Mouse (Mus musculus) stomach, postnatal 0 days (tissue): ENCODE data around the gene Cln3. TPM values are rescaled to one million over a fixed set of nuclear protein-coding genes. Genes with fewer than 3 reads are reported as not detected.

ENCODE experiments used
- ATAC-seq: fragments of 200-750 bp; cut with Nextera tagmentation; 2 replicates; pipeline ENCODE4 v1.8.0; 2017; ENCODE audit not compliant: low FRiP score, low TSS enrichment
- DNase-seq: peaks from one replicate; pipeline ENCODE4 v3.0.0-alpha.2; 2016; ENCODE audit warnings: low spot score
- H3K27ac ChIP-seq: fragments of 300-500 bp; sonication (generic); replicated peaks from 2 replicates; pipeline ENCODE4 v1.5.1; 2014; ENCODE audit warnings: mild to moderate bottlenecking, control low read depth
- H3K27me3 ChIP-seq: fragments of 300-500 bp; sonication (generic); 2 replicates; pipeline ENCODE4 v1.6.1; 2014; ENCODE audit warnings: low read length; ENCODE audit not compliant: control insufficient read depth, insufficient read depth
- H3K36me3 ChIP-seq: fragments of 300-500 bp; sonication (generic); 2 replicates; pipeline ENCODE4 v1.6.1; 2014; ENCODE audit warnings: low read length, mixed read lengths; ENCODE audit not compliant: control insufficient read depth, insufficient read depth
- H3K4me1 ChIP-seq: fragments of 300-500 bp; sonication (generic); replicated peaks from 2 replicates; pipeline ENCODE4 v1.6.1; 2014; ENCODE audit warnings: antibody characterized with exemption; ENCODE audit not compliant: control insufficient read depth, insufficient read depth
- H3K4me2 ChIP-seq: fragments of 300-500 bp; sonication (generic); replicated peaks from 2 replicates; pipeline ENCODE4 v1.6.1; 2014; ENCODE audit warnings: low read depth, mild to moderate bottlenecking, control low read depth, moderate library complexity
- H3K4me3 ChIP-seq: fragments of 300-500 bp; sonication (generic); 2 replicates; pipeline ENCODE4 v1.5.1; 2014; ENCODE audit warnings: low read depth, low read length, control low read depth
- H3K9ac ChIP-seq: fragments of 300-500 bp; sonication (generic); 2 replicates; pipeline ENCODE4 v1.6.1; 2014; ENCODE audit warnings: mild to moderate bottlenecking, low read length, control low read depth, mixed read lengths
- H3K9me3 ChIP-seq: fragments of 300-500 bp; sonication (generic); 2 replicates; pipeline ENCODE4 v1.6.1; 2016; ENCODE audit warnings: low read length; ENCODE audit not compliant: control insufficient read depth
- CTCF ChIP-seq: IDR thresholded peaks from 2 replicates; pipeline ENCODE4 v1.5.1; 2016; ENCODE audit warnings: antibody characterized with exemption, low read depth, mild to moderate bottlenecking, moderate library complexity
- EP300 ChIP-seq: optimal IDR thresholded peaks from 2 replicates; pipeline ENCODE3; 2016; ENCODE audit warnings: antibody characterized with exemption
- WGBS: fragments of 180-500 bp; shearing (Covaris S2); extraction: QIAGEN DNeasy Blood & Tissue Kit; methylation state at CpG from one replicate; pipeline ENCODE4 v1.1.7; 2014; 5-methylcytosine and 5-hydroxymethylcytosine counted together
- polyA plus RNA-seq: library from polyadenylated mRNA; unstranded; fragments of >200 nt; fragmentation: Nextera tagmentation; extraction: Ambion mirVana; gene quantifications from 2 replicates; pipeline ENCODE4 v1.2.1, GENCODE M21; 2015

The Cln3 gene
- polyA plus RNA-seq, 1 experiment from 2014 or later, result 17.7 TPM

- WGBS, result 6% methylated on average over 16 of the region's 16 CpGs
- Histone ChIP-seq H3K9me3 (no peaks in the 10 kb centered on the region), H3K4me1 (no peaks in the 10 kb centered on the region), H3K27ac (no peak overlapping the region), H3K4me2 (peak overlapping the region; percentile 23; the same call in 1 of the 2 replicates), H3K9ac (peak overlapping the region; percentile 18; the same call in 1 of the 2 replicates), H3K4me3 (no peak overlapping the region), H3K27me3 (no peaks in the 10 kb centered on the region), H3K36me3 (no peaks in the 10 kb centered on the region)
- peak; percentile 70 for DNase-seq
- TF ChIP-seq CTCF, result peak; percentile 82
- TF ChIP-seq EP300, result no peak
- ATAC-seq, result peak; percentile 36; the same call in 1 of the 2 replicates
These were observed 2.2 kb upstream of the Cln3 start for GRCm38 (mm10) chr7:126587779-126588178.

GRCm38 (mm10) chr7:126586839-126587238 lies 1.2 kb upstream of the Cln3 start:
- no peak for DNase-seq
- no peak overlapping the region for H3K4me3 ChIP-seq
- H3K36me3 ChIP-seq, result no peaks in the 10 kb centered on the region
- ATAC-seq, result no peak
- H3K27ac ChIP-seq, result no peak overlapping the region
- no peaks in the 10 kb centered on the region for H3K4me1 ChIP-seq
- no peak for TF ChIP-seq EP300
- no peak for TF ChIP-seq CTCF
- H3K4me2 ChIP-seq, result no peak overlapping the region
- H3K9me3 ChIP-seq, result no peaks in the 10 kb centered on the region
- H3K27me3 ChIP-seq, result no peaks in the 10 kb centered on the region
- no peak overlapping the region for H3K9ac ChIP-seq
- 37% methylated on average over 8 of the region's 8 CpGs for WGBS

GRCm38 (mm10) chr7:126584506-126584977 lies 1.1 kb downstream of the Cln3 start, which contains the start of gene Apobr:
Gene Apobr (plus strand): TSS chr7:126584942.
- ATAC-seq (no peak), DNase-seq (no peak)
- TF ChIP-seq CTCF (no peak), EP300 (no peak)
- Histone ChIP-seq H3K4me1 (no peaks in the 10 kb centered on the region), H3K27me3 (no peaks in the 10 kb centered on the region), H3K4me2 (peak within 1 kb of the TSS; percentile 88), H3K36me3 (no peaks in the 10 kb centered on the region; the same call in 1 of the 2 replicates), H3K9me3 (no peaks in the 10 kb centered on the region), H3K9ac (peak within 1 kb of the TSS; percentile 71; the same call in 1 of the 2 replicates), H3K27ac (no peak within 1 kb of the TSS; the same call in 1 of the 2 replicates), H3K4me3 (peak within 1 kb of the TSS; percentile 53; the same call in 1 of the 2 replicates)
- 84% methylated on average over 8 of the region's 8 CpGs for WGBS

GRCm38 (mm10) chr7:126583761-126584160 lies 1.9 kb downstream of the Cln3 start:
- no peaks in the 10 kb centered on the region for H3K4me1 ChIP-seq
- TF ChIP-seq CTCF (0 out of 2 replicates have a peak, but pooled peaks have one; percentile 1), EP300 (no peak)
- peak overlapping the region; percentile 88 for H3K4me2 ChIP-seq
- peak overlapping the region; percentile 53 for H3K4me3 ChIP-seq
- peak overlapping the region; percentile 71 for H3K9ac ChIP-seq
- H3K36me3 ChIP-seq, result no peaks in the 10 kb centered on the region; the same call in 1 of the 2 replicates
- no peaks in the 10 kb centered on the region for H3K9me3 ChIP-seq
- no peaks in the 10 kb centered on the region for H3K27me3 ChIP-seq
- no peak for DNase-seq
- 49% methylated on average over 6 of the region's 6 CpGs for WGBS
- peak overlapping the region; percentile 92; the same call in 1 of the 2 replicates for H3K27ac ChIP-seq
- peak; percentile 13; the same call in 1 of the 2 replicates for ATAC-seq

- Histone ChIP-seq H3K27ac (peak overlapping the region; percentile 92), H3K27me3 (no peaks in the 10 kb centered on the region), H3K4me3 (peak overlapping the region; percentile 53), H3K4me2 (peak overlapping the region; percentile 88), H3K4me1 (no peaks in the 10 kb centered on the region), H3K9me3 (no peaks in the 10 kb centered on the region), H3K9ac (peak overlapping the region; percentile 71), H3K36me3 (no peaks in the 10 kb centered on the region; the same call in 1 of the 2 replicates)
- under 1% methylated on average over 22 of the region's 22 CpGs for WGBS
- ATAC-seq, result peak; percentile 81
- DNase-seq, result peak; percentile 90
- TF ChIP-seq CTCF (0 out of 2 replicates have a peak, but pooled peaks have one; percentile 1), EP300 (no peak)
These were observed 2.3 kb downstream of the Cln3 start for GRCm38 (mm10) chr7:126583251-126583709.

GRCm38 (mm10) chr7:126582759-126583158 lies 2.9 kb downstream of the Cln3 start:
- H3K36me3 ChIP-seq, result no peaks in the 10 kb centered on the region; the same call in 1 of the 2 replicates
- ATAC-seq (peak; percentile 59), DNase-seq (peak; percentile 49)
- no peaks in the 10 kb centered on the region for H3K27me3 ChIP-seq
- peak overlapping the region; percentile 53 for H3K4me3 ChIP-seq
- WGBS, result under 1% methylated on average over 20 of the region's 20 CpGs
- TF ChIP-seq CTCF (no peak), EP300 (no peak)
- H3K9ac ChIP-seq, result peak overlapping the region; percentile 71
- H3K27ac ChIP-seq, result peak overlapping the region; percentile 92
- H3K4me2 ChIP-seq, result peak overlapping the region; percentile 88
- no peaks in the 10 kb centered on the region for H3K9me3 ChIP-seq
- no peaks in the 10 kb centered on the region for H3K4me1 ChIP-seq
